In genomic region chr10:8762209-8762701, GRCm38 (mm10) we compare ENCODE assay signal across 9 mouse cellular contexts.
DNase-seq lines count a peak whose midpoint lies in the region; ATAC-seq and TF ChIP-seq lines count a peak whose summit lies in the region.
"Had no signal": no experiment of that assay in that cellular context is flagged by ENCODE, and none has a peak within 500 bp of the region (broad histone marks: within the 10 kb centered on the region; RNA-seq: fewer than 3 reads in every experiment).

No protein-coding gene starts in this region.

- no peaks in the 10 kb centered on the region for H3K36me3 ChIP-seq in embryonic facial prominence, embryonic 15.5 days
- H3K36me3 ChIP-seq in heart, embryonic 16.5 days (ENCODE audit: control insufficient read depth, insufficient read depth) = no peaks in the 10 kb centered on the region
- H3K36me3 ChIP-seq in limb, embryonic 12.5 days = peaks cover 4% of the 10 kb centered on the region; the same call in 1 of the 2 replicates
- H3K36me3 ChIP-seq: liver, embryonic 15.5 days had no signal

- peak; percentile 71 for ATAC-seq in embryonic facial prominence, embryonic 15.5 days (ENCODE audit: insufficient number of reproducible peaks, low FRiP score, low TSS enrichment, low read depth)
- peak; percentile 53 for ATAC-seq in heart, embryonic 16.5 days (replicated peaks; ENCODE audit: extremely low read depth, insufficient read depth, low FRiP score)
- no peak for ATAC-seq in limb, embryonic 12.5 days (ENCODE audit: insufficient number of reproducible peaks, insufficient read depth, low FRiP score, low TSS enrichment, low read depth)

- peak overlapping the region; percentile 88 for H3K27ac ChIP-seq in embryonic facial prominence, embryonic 15.5 days (replicated peaks)
- H3K27ac ChIP-seq in heart, embryonic 16.5 days (ENCODE audit: low read length) = peak overlapping the region; percentile 67
- peak overlapping the region; percentile 82 for H3K27ac ChIP-seq in limb, embryonic 12.5 days
- H3K27ac ChIP-seq: liver, embryonic 15.5 days had no signal

- DNase-seq in lung, adult 2 months = no peak
- DNase-seq in lung, postnatal 36 days = no peak
- peak; percentile 87 for DNase-seq in retina, embryonic 14.5 days (ENCODE audit: low spot score)
- DNase-seq in right cerebral cortex, postnatal 4 days = no peak
- DNase-seq in left cerebral cortex, adult 8-10 months (ENCODE audit: low spot score in 2 of 2) = no peak

- TF ChIP-seq POLR2A in lung, adult 2 months (IDR thresholded peaks at IDR 0.05; ENCODE audit: borderline replicate concordance, extremely low read depth, low read depth, low read length) = no peak

- H3K27me3 ChIP-seq in embryonic facial prominence, embryonic 15.5 days = no peaks in the 10 kb centered on the region
- no peaks in the 10 kb centered on the region for H3K27me3 ChIP-seq in heart, embryonic 16.5 days (ENCODE audit: control insufficient read depth, insufficient read depth, low read length)
- H3K27me3 ChIP-seq in limb, embryonic 12.5 days = no peaks in the 10 kb centered on the region
- H3K27me3 ChIP-seq: liver, embryonic 15.5 days had no signal

- H3K4me1 ChIP-seq in lung, adult 2 months (ENCODE audit: control insufficient read depth, insufficient read depth, low read length) = peaks cover 21% of the 10 kb centered on the region
- peaks cover 51% of the 10 kb centered on the region for H3K4me1 ChIP-seq in embryonic facial prominence, embryonic 15.5 days
- peaks cover 16% of the 10 kb centered on the region for H3K4me1 ChIP-seq in heart, embryonic 16.5 days (ENCODE audit: control insufficient read depth, insufficient read depth, low read length)
- H3K4me1 ChIP-seq in limb, embryonic 12.5 days (replicated peaks) = peaks cover 56% of the 10 kb centered on the region
- H3K4me1 ChIP-seq: liver, embryonic 15.5 days had no signal

- peak overlapping the region; percentile 48 for H3K4me3 ChIP-seq in lung, adult 2 months (replicated peaks; ENCODE audit: extremely low read depth, low read depth, low read length)
- peak overlapping the region; percentile 40 for H3K4me3 ChIP-seq in embryonic facial prominence, embryonic 15.5 days (replicated peaks)
- peak overlapping the region; percentile 48 for H3K4me3 ChIP-seq in heart, embryonic 16.5 days (ENCODE audit: low read length)
- peak overlapping the region; percentile 25 for H3K4me3 ChIP-seq in limb, embryonic 12.5 days (replicated peaks)
- H3K4me3 ChIP-seq: liver, embryonic 15.5 days had no signal

- 55% methylated on average over 14 of the region's 14 CpGs for WGBS in lung, adult 2 months
- 4% methylated on average over 14 of the region's 14 CpGs for WGBS in embryonic facial prominence, embryonic 15.5 days
- WGBS in heart, embryonic 16.5 days = 15% methylated on average over 14 of the region's 14 CpGs
- WGBS in limb, embryonic 12.5 days = 6% methylated on average over 14 of the region's 14 CpGs

- no peaks in the 10 kb centered on the region for H3K9me3 ChIP-seq in embryonic facial prominence, embryonic 15.5 days (replicated peaks)
- H3K9me3 ChIP-seq in heart, embryonic 16.5 days (replicated peaks; ENCODE audit: control insufficient read depth, low read length) = no peaks in the 10 kb centered on the region
- H3K9me3 ChIP-seq in limb, embryonic 12.5 days = no peaks in the 10 kb centered on the region
- H3K9me3 ChIP-seq: liver, embryonic 15.5 days had no signal

- TF ChIP-seq CTCF in lung, adult 2 months (IDR thresholded peaks at IDR 0.05; ENCODE audit: insufficient read depth, low read length) = no peak

- peak overlapping the region; percentile 39 for H3K9ac ChIP-seq in embryonic facial prominence, embryonic 15.5 days
- H3K9ac ChIP-seq in heart, embryonic 16.5 days (ENCODE audit: low read length) = peak overlapping the region; percentile 65
- H3K9ac ChIP-seq in limb, embryonic 12.5 days (replicated peaks) = 0 out of 2 replicates have a peak overlapping the region, but pooled peaks have one; percentile 5
- H3K9ac ChIP-seq: liver, embryonic 15.5 days had no signal

- peak overlapping the region; percentile 50 for H3K4me2 ChIP-seq in embryonic facial prominence, embryonic 15.5 days (replicated peaks)
- H3K4me2 ChIP-seq in heart, embryonic 16.5 days (ENCODE audit: low read depth, low read length) = peak overlapping the region; percentile 68
- peak overlapping the region; percentile 50 for H3K4me2 ChIP-seq in limb, embryonic 12.5 days
- H3K4me2 ChIP-seq: liver, embryonic 15.5 days had no signal

Comparison
In these comparisons a context has a peak if more than half of its experiments do, and no peak if none do; other contexts are left out.
1. H3K9ac ChIP-seq: peak in every context shown above with its lines; median percentile 65 in heart, embryonic 16.5 days; 39 in embryonic facial prominence, embryonic 15.5 days; 5 in limb, embryonic 12.5 days.